Mouse (Mus musculus): ENCODE results near the gene Slc39a11. TPM values are rescaled to one million over a fixed set of nuclear protein-coding genes. Genes with fewer than 3 reads are reported as not detected.

The Slc39a11 gene
- total and polyA plus RNA-seq, 3 experiments: 43.2 to 54.4 (median 51.0) TPM

DNA sequence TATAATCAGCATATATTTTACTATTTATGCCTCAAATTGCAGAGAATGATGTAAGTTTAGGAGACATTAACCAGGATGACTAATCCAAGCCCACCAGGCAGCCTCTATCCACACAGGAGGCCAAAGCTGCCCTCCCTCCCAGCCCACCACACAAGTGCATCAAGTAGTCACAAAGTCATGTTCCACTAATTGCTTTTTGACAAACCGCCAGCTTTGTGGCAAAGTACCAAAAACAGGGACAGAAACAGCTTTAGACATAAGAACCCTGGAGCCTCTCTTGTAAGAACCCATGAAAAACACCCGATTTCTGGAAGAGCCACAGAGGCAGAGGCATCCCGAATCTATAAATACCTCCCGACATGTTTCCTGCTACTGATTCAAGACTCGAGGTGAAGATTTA lies 39.6 kb downstream of the Slc39a11 start:
- DNase-seq (ENCODE audit: extremely low read depth): no peak
- H3K4me3 ChIP-seq (replicated peaks in 1 of 3; ENCODE audit: low read depth in 2 of 3, low read length in 2 of 3, poor library complexity in 1 of 3): no peak overlapping the region
- dilution Hi-C loops (cut with MboI; ENCODE audit: extremely low pct_ligation_motif_present, extremely low pct_unique_long_range_greater_than_20kb, low sequenced_read_pairs): no loop called here
- no peak overlapping the region for H3K27ac ChIP-seq (ENCODE audit: insufficient read depth, low read depth)
- no peaks in the 10 kb centered on the region for H3K79me2 ChIP-seq (replicated peaks; ENCODE audit: control insufficient read depth, extremely low read depth, insufficient read depth, poor library complexity, severe bottlenecking)
- peaks cover 4% of the 10 kb centered on the region for H3K9me3 ChIP-seq (replicated peaks; ENCODE audit: low read length)
- peaks cover 0 to 6% of the 10 kb centered on the region in 2 experiments; a peak in 2 of 4 replicates for H3K4me1 ChIP-seq (ENCODE audit: control insufficient read depth in 1 of 2, insufficient read depth in 2 of 2)
- H3K9ac ChIP-seq (ENCODE audit: insufficient read depth, low read depth): no peak overlapping the region
- no peak for TF ChIP-seq MYC (IDR thresholded peaks at IDR 0.05; ENCODE audit: low read depth, low read length)
- in situ Hi-C loops (cut with MboI; ENCODE audit: low pct_ligation_motif_present, low pct_unique_long_range_greater_than_20kb, low sequenced_read_pairs): no loop called here
- no peaks in the 10 kb centered on the region for H3K36me3 ChIP-seq (replicated peaks in 1 of 2; ENCODE audit: control insufficient read depth in 1 of 2, insufficient read depth in 1 of 2, low read length in 1 of 2)
- H3K4me2 ChIP-seq (ENCODE audit: insufficient read depth, low read depth, poor library complexity, severe bottlenecking): no peak overlapping the region
- no peaks in the 10 kb centered on the region for H3K27me3 ChIP-seq (replicated peaks)

DNA sequence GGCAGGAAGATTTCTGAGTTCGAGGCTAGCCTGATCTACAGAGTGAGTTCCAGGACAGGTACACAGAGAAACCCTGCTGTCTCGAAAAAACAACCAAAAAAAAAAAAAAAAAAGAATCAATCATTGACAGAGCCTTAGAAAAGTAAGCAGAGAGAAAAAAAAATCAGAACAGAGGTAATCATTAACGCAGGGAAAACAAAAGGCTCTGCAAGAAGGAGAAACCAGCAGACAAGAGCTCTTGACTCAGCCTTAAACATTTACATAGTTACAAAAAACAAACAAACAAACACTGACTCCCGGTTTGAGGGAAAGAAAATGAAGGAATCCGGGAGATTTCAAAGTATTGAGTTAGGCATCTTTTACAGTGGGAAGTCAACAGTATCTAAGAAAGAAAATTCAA lies 40.3 kb downstream of the Slc39a11 start:
- no peak overlapping the region for H3K9ac ChIP-seq (ENCODE audit: insufficient read depth, low read depth)
- H3K36me3 ChIP-seq (replicated peaks in 1 of 2; ENCODE audit: control insufficient read depth in 1 of 2, insufficient read depth in 1 of 2, low read length in 1 of 2): no peaks in the 10 kb centered on the region
- in situ Hi-C loops (cut with MboI; ENCODE audit: low pct_ligation_motif_present, low pct_unique_long_range_greater_than_20kb, low sequenced_read_pairs) (loop anchor here (10.0 kb wide), 1 partner anchor 115 kb away; no protein-coding TSS in a partner anchor), dilution Hi-C loops (cut with MboI; ENCODE audit: extremely low pct_ligation_motif_present, extremely low pct_unique_long_range_greater_than_20kb, low sequenced_read_pairs) (no loop called here)
- peaks cover 0 to 6% of the 10 kb centered on the region in 2 experiments; a peak in 2 of 4 replicates for H3K4me1 ChIP-seq (ENCODE audit: control insufficient read depth in 1 of 2, insufficient read depth in 2 of 2)
- TF ChIP-seq CHD1 (IDR thresholded peaks at IDR 0.05; ENCODE audit: low read depth, low read length): no peak
- TF ChIP-seq TCF12 (IDR thresholded peaks at IDR 0.05; ENCODE audit: low read depth, low read length): no peak
- TF ChIP-seq HCFC1 (IDR thresholded peaks at IDR 0.05; ENCODE audit: low read depth, low read length): no peak
- no peak for TF ChIP-seq ELF1 (IDR thresholded peaks at IDR 0.05; ENCODE audit: low read depth, low read length)
- TF ChIP-seq EP300 (IDR thresholded peaks at IDR 0.05; ENCODE audit: low read length): no peak
- TF ChIP-seq E2F4 (IDR thresholded peaks at IDR 0.05; ENCODE audit: insufficient replicate concordance, low read depth, low read length): no peak
- no peak for TF ChIP-seq POLR2AphosphoS2 (IDR thresholded peaks at IDR 0.05; ENCODE audit: low read depth, low read length)
- no peak for TF ChIP-seq JUND (conservative IDR thresholded peaks at IDR 0.05; ENCODE audit: low read depth, low read length)
- no peak for TF ChIP-seq MAX (IDR thresholded peaks at IDR 0.05; ENCODE audit: low read length)
- TF ChIP-seq NRF1 (IDR thresholded peaks at IDR 0.05; ENCODE audit: low read depth, low read length): no peak
- TF ChIP-seq ZNF384 (IDR thresholded peaks at IDR 0.05; ENCODE audit: low read depth, low read length): no peak
- no peak for TF ChIP-seq IRF4 (IDR thresholded peaks at IDR 0.05; ENCODE audit: low read depth, low read length)
- no peak for TF ChIP-seq MAZ (IDR thresholded peaks at IDR 0.05; ENCODE audit: low read depth, low read length)
- TF ChIP-seq ZMIZ1 (IDR thresholded peaks at IDR 0.05; ENCODE audit: low read depth, low read length): no peak
- no peaks in the 10 kb centered on the region for H3K79me2 ChIP-seq (replicated peaks; ENCODE audit: control insufficient read depth, extremely low read depth, insufficient read depth, poor library complexity, severe bottlenecking)
- no peak overlapping the region for H3K27ac ChIP-seq (ENCODE audit: insufficient read depth, low read depth)
- no peak overlapping the region for H3K4me2 ChIP-seq (ENCODE audit: insufficient read depth, low read depth, poor library complexity, severe bottlenecking)
- H3K9me3 ChIP-seq (replicated peaks; ENCODE audit: low read length): peaks cover 4% of the 10 kb centered on the region
- H3K4me3 ChIP-seq (replicated peaks in 1 of 3; ENCODE audit: low read depth in 2 of 3, low read length in 2 of 3, poor library complexity in 1 of 3): no peak overlapping the region
- no peak for DNase-seq (ENCODE audit: extremely low read depth)
- H3K27me3 ChIP-seq (replicated peaks): no peaks in the 10 kb centered on the region

Measured in CH12.LX (cell line).